Mouse (Mus musculus) lung, adult 2 months (tissue): Measurements from ENCODE around the gene Lhfpl5. TPM values are rescaled to one million over a fixed set of nuclear protein-coding genes. Genes with fewer than 3 reads are reported as not detected.

Experiments
- DNase-seq: peaks from one replicate; pipeline ENCODE4 v3.0.0; 2022
- H3K4me1 ChIP-seq: fragments of 200-500 bp; 2 replicates; pipeline ENCODE4 v1.6.1; 2011; ENCODE audit warnings: low read length; ENCODE audit not compliant: control insufficient read depth, insufficient read depth
- H3K4me3 ChIP-seq: fragments of 200-500 bp; replicated peaks from 2 replicates; pipeline ENCODE3; 2011; ENCODE audit warnings: low read depth, mild to moderate bottlenecking, control low read depth, low read length; ENCODE audit errors: extremely low read depth
- CTCF ChIP-seq: fragments of 200-500 bp; IDR thresholded peaks from 2 replicates; pipeline ENCODE4 v1.5.1; 2011; ENCODE audit warnings: mild to moderate bottlenecking, low read length, control low read depth; ENCODE audit not compliant: insufficient read depth
- POLR2A ChIP-seq: fragments of 200-500 bp; IDR thresholded peaks from 2 replicates; pipeline ENCODE4 v1.6.1; 2011; ENCODE audit warnings: low read depth, mild to moderate bottlenecking, control low read depth, low read length, borderline replicate concordance; ENCODE audit errors: extremely low read depth
- WGBS: fragments of 180-500 bp; shearing (Covaris S2); methylation state at CpG from one replicate; pipeline ENCODE4 v1.1.7; 2018; 5-methylcytosine and 5-hydroxymethylcytosine counted together
- polyA plus RNA-seq: library from polyadenylated mRNA; depleted of rRNA; stranded (reverse); fragments of >200 nt; gene quantifications from 2 replicates; pipeline ENCODE4 v1.2.3, GENCODE M21; 2012; rRNA removed

The Lhfpl5 gene
- polyA plus RNA-seq = not detected in 2 replicates

DNA sequence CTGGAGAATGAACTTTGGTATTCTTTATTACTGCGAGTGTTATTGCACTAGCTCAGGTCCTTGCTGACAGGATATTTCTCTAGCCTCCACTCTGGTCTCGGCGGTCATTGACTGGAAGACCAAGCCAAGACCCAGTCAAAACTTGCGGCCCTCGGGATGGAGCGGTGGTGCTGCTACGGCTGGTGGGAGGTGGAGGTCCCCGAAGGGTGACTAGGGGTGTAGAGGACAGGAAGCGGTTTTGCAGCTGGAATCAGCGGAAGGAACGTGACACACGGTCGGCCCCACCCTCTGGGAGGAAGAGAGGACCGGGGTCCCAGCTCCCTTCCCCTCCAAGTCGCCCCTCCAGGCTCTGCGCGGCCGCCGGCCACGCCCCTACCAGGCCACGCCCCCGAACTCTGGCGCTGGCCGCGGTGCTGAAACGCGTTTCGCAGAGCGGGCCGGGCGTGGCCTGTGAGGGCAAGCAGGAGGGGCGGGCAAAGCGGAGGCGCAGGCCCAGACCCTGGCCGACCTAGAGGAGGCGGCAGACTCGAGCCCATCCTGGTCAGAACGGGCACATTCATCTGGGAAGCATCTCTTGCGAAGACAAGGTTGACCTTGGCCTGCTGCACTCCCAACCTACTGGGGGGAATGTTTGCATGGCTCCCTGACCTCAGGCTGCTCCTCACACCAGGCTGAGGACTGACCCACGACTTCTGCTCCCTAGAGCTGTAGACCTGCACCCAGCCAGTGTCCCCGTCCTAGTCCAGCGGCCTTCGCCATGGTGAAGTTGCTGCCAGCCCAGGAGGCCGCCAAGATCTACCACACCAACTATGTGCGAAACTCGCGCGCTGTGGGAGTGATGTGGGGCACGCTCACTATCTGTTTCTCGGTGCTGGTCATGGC lies at the start of gene Lhfpl5:
Gene Lhfpl5 (plus strand): TSS at position 398 of the 882 bp plus-strand sequence.
- DNase-seq = peak; percentile 36
- TF ChIP-seq CTCF (no peak), POLR2A (no peak)
- 16% methylated on average over 46 of the region's 50 CpGs for WGBS
- no peaks in the 10 kb centered on the region; the same call in 1 of the 2 replicates for H3K4me1 ChIP-seq
- H3K4me3 ChIP-seq = no peak within 1 kb of the TSS

DNA sequence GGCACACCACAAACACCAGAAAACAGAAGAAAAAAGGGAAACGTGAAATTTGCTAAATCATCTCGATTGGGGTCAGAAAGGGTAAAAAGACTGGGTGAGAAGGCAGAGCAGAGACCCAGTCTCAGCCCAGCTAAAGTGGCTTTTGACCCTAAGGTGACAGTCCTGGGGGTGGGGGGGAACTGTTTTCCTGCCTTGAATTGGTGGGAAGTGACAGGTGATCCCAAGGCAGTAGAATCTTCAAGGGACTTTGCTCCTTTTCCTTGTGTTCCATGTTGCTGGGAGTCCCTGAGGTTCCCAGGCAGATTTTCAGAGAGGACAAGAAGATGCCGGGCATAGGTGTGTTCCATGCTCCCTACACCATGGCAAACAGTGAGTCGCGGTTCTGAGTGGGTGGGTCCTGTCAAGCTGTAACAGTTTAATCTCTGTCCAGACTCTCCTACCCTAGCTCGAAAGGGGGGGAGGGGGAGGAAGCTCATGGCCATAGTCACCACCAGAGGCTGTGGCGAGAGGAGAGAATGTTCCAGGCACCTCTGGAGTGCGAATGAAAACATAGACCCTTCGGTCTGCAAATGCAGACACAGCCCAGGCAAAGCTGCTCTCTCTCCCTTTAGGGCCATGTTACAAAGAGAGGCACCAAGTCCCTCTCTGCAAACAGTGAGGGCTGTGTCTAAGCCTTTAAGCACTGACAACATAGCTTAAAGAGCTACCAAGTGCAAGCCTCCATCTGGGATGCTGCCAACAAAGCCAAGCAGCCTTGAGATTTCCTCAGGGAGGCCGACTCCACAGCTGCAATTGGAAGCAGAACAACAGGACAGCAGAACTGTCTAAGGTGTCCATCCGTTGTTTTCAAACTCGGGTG lies 48.0 kb upstream of the Lhfpl5 start:
- TF ChIP-seq POLR2A = no peak
- TF ChIP-seq CTCF = no peak
- peaks cover 5% of the 10 kb centered on the region; the same call in 1 of the 2 replicates for H3K4me1 ChIP-seq
- WGBS = 25% methylated on average over 12 of the region's 12 CpGs
- DNase-seq = no peak
- no peak overlapping the region for H3K4me3 ChIP-seq

DNA sequence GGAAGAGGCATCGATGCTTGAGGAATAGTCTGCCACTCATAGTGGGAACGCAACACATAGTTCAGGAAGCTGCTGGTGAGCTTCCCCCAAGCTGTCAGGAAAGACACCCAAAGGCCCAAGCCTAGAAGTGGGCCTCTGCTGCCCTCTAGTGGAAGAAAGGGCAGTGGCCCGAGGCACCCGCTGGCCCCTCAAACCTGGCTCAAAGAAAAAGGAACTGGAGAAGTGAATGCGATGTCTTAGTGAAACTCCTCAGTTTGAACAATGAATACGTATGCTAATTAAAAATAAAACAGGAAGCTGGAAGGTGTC lies 47.4 kb upstream of the Lhfpl5 start:
- peak; percentile 91 for TF ChIP-seq CTCF
- TF ChIP-seq POLR2A = no peak
- Histone ChIP-seq H3K4me3 (no peak overlapping the region), H3K4me1 (peaks cover 3% of the 10 kb centered on the region; the same call in 1 of the 2 replicates)
- peak; percentile 85 for DNase-seq
- 0% methylated on average over 6 of the region's 6 CpGs for WGBS

DNA sequence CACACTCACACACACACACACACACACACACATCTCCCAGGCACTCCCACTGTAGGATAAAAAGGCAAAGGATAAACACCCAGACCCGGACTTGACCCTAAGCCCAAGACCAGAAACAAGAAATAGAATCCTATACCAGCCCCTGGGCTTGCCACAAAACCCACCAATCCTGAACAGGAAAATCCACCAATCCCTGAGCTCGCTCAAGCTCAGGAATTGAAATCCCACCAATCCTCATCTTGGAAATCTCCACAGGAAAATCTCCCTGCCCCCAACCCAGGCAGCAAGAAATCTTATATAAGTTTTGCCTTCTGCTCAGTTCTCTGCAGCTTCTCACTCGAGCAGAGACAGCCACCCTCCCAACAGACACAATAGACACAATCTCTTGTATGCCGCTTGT lies 46.3 kb upstream of the Lhfpl5 start:
- TF ChIP-seq CTCF = no peak
- TF ChIP-seq POLR2A = no peak
- WGBS = 72% methylated on average over 4 of the region's 4 CpGs
- Histone ChIP-seq H3K4me3 (no peak overlapping the region), H3K4me1 (no peaks in the 10 kb centered on the region; the same call in 1 of the 2 replicates)
- DNase-seq = no peak

DNA sequence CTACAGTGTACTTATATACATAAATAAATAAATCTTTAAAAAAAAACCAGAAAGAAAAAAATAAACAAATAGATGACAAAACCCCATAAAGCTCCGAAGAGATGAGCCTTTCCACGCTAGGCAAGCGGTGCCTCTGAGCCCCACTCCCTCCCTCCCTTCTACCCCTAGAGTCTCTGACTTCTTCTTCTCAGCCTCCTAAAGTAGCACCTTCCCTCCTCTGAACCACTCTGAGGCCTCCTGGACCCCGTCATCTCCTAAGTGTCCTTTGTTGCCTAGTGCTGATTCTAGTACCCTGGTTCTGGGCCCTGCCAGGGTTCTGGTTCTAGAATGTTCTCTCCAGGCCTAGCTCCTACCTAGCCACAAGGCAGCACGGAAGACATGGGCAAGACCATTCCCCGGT lies 44.9 kb upstream of the Lhfpl5 start, which contains the start of gene Armc12:
Gene Armc12 (plus strand): TSS at position 301 of the 400 bp plus-strand sequence.
- Histone ChIP-seq H3K4me1 (no peaks in the 10 kb centered on the region), H3K4me3 (no peak within 1 kb of the TSS)
- DNase-seq = no peak
- TF ChIP-seq POLR2A (no peak), CTCF (no peak)
- 87% methylated on average over 6 of the region's 6 CpGs for WGBS

DNA sequence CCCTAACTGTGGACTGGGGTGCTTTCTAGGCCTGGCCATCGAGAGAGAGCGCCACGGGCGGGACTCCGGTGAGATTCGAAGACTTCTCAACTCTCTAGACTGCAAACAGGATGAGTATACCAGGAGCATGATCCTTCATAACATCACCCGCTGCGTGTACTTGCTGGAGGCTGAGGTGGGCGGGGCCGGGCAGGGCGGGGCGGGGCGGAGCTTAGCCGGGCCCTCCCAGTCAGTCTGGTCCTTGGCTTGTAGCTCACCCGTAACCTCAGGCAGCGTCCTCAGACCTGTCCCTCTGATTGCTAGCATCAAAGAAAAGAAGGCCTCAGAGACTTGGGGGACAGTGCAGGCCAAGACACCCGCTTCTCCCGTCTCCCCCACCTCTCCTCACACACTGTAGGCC lies 43.5 kb upstream of the Lhfpl5 start:
- no peak for DNase-seq
- no peaks in the 10 kb centered on the region for H3K4me1 ChIP-seq
- 26% methylated on average over 18 of the region's 18 CpGs for WGBS
- H3K4me3 ChIP-seq = no peak overlapping the region
- TF ChIP-seq POLR2A (no peak), CTCF (no peak)

DNA sequence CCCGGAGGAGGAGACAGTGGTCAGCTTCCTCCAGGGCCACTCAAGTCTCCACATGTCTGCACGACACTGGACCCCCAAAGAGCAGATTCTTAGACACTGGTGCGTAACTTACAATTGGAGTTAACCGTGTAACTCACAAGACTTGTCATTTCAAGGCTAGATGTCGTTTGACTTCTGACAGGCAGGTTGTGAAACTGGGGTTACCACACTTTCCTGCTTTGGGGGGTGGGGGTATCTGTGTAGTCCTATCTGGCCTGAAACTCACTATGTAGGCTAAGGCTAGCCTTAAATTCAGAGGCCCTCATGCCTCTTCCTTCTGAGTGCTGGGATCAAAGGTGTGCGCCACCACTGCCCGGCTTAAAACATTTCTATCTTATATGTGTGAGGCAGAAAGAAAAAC lies 42.9 kb upstream of the Lhfpl5 start:
- no peak for TF ChIP-seq CTCF
- no peak for TF ChIP-seq POLR2A
- WGBS = 85% methylated on average over 7 of the region's 7 CpGs

DNA sequence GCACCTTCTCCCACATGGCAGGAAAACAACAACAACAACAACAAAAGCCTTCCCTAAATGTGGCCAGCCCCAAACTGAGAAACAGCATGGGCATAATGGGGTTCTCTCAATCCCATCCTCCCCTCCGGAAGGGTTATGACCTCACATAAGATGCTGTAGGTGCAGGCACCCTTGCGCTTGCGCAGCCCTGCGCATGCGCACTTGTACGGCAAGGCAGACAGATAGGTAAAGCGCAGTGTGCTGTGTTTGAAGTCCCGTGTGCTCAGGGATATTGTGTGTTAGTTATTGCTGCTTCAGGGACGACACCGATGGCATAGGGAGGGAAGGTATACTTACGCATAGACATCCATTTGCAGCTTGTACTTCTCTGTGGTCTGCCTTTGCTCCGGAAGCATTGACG lies 42.1 kb upstream of the Lhfpl5 start:
- TF ChIP-seq POLR2A (no peak), CTCF (no peak)
- DNase-seq = no peak
- Histone ChIP-seq H3K4me1 (no peaks in the 10 kb centered on the region), H3K4me3 (no peak overlapping the region)
- WGBS = 89% methylated on average over 13 of the region's 13 CpGs

More for the DNA sequence above, 42.9 kb upstream of the Lhfpl5 start:
- DNase-seq = no peak
- Histone ChIP-seq H3K4me3 (no peak overlapping the region), H3K4me1 (no peaks in the 10 kb centered on the region)

DNA sequence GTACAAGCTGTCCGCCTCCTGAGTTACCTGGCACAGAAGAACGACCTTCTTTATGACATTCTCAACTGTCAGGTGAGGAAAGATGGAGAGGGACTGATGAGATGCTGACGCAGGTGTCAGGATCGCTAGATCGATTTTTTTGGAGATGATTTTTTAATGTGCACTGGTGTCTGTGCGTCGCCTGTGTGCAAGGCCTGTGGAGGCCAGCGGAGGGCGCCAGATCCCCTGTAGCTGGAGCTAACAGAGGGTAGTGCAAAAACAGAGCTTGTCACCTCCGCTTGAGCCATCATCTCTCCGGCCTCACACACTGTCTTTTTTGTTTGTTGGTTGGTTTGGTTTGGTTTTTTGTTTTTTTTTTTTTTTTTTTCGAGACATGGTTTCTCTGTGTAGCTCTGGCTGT lies 37.6 kb upstream of the Lhfpl5 start:
- TF ChIP-seq POLR2A (no peak), CTCF (no peak)
- no peaks in the 10 kb centered on the region for H3K4me1 ChIP-seq
- WGBS = 48% methylated on average over 12 of the region's 12 CpGs

More for the DNA sequence above, 37.6 kb upstream of the Lhfpl5 start:
- no peak overlapping the region for H3K4me3 ChIP-seq
- no peak for DNase-seq
